Mouse (Mus musculus): ENCODE results near the gene Nkx2-3.

Gene Nkx2-3

GRCm38 (mm10) chr19:43618505-43619030, 6.4 kb downstream of the Nkx2-3 start:
- DNase-seq (ENCODE audit: low spot score in 2 of 2): no peak

GRCm38 (mm10) chr19:43619916-43620479, 7.9 kb downstream of the Nkx2-3 start:
- no peak for DNase-seq (ENCODE audit: low spot score in 2 of 2)

- peak in 1 of 2 experiments; percentile 47 for DNase-seq (ENCODE audit: low spot score in 2 of 2)
Observed at GRCm38 (mm10) chr19:43623913-43624312, 11.8 kb downstream of the Nkx2-3 start.

GRCm38 (mm10) chr19:43626160-43626559, 14.0 kb downstream of the Nkx2-3 start:
- DNase-seq (ENCODE audit: low spot score in 2 of 2): no peak

- DNase-seq (ENCODE audit: low spot score in 2 of 2): no peak
Observed at GRCm38 (mm10) chr19:43627345-43627744, 15.2 kb downstream of the Nkx2-3 start.

GRCm38 (mm10) chr19:43629088-43629487, 17.0 kb downstream of the Nkx2-3 start:
- DNase-seq (ENCODE audit: low spot score in 2 of 2): no peak

GRCm38 (mm10) chr19:43630466-43631251, 18.5 kb downstream of the Nkx2-3 start:
- DNase-seq (ENCODE audit: low spot score in 2 of 2): peak; percentile 51 to 69

- no peak for DNase-seq (ENCODE audit: low spot score in 2 of 2)
Observed at GRCm38 (mm10) chr19:43641833-43642232, 29.7 kb downstream of the Nkx2-3 start.

GRCm38 (mm10) chr19:43642843-43643242, 30.7 kb downstream of the Nkx2-3 start:
- DNase-seq (ENCODE audit: low spot score in 2 of 2): no peak

GRCm38 (mm10) chr19:43645508-43645907, 33.4 kb downstream of the Nkx2-3 start:
- no peak for DNase-seq (ENCODE audit: low spot score in 2 of 2)

- no peak for DNase-seq (ENCODE audit: low spot score in 2 of 2)
Observed at GRCm38 (mm10) chr19:43646852-43647251, 34.7 kb downstream of the Nkx2-3 start.

GRCm38 (mm10) chr19:43647261-43647660, 35.1 kb downstream of the Nkx2-3 start:
- no peak for DNase-seq (ENCODE audit: low spot score in 2 of 2)

GRCm38 (mm10) chr19:43648343-43648742, 36.2 kb downstream of the Nkx2-3 start:
- DNase-seq (ENCODE audit: low spot score in 2 of 2): no peak

GRCm38 (mm10) chr19:43651241-43651785, 39.2 kb downstream of the Nkx2-3 start:
- no peak for DNase-seq (ENCODE audit: low spot score in 2 of 2)

- DNase-seq (ENCODE audit: low spot score in 2 of 2): peak; percentile 25 to 49
Observed at GRCm38 (mm10) chr19:43655735-43656492, 43.8 kb downstream of the Nkx2-3 start.

GRCm38 (mm10) chr19:43659632-43660031, 47.5 kb downstream of the Nkx2-3 start:
- DNase-seq (ENCODE audit: low spot score in 2 of 2): no peak

GRCm38 (mm10) chr19:43660774-43661173, 48.6 kb downstream of the Nkx2-3 start:
- no peak for DNase-seq (ENCODE audit: low spot score in 2 of 2)

GRCm38 (mm10) chr19:43662176-43662967, 50.2 kb downstream of the Nkx2-3 start:
- no peak for DNase-seq (ENCODE audit: low spot score in 2 of 2)

- DNase-seq (ENCODE audit: low spot score in 2 of 2): no peak
Observed at GRCm38 (mm10) chr19:43663471-43663870, 51.3 kb downstream of the Nkx2-3 start.

All from spleen, postnatal 14 days (tissue).